ENCODE assay signal across 12 mouse cellular contexts in the genomic region with DNA sequence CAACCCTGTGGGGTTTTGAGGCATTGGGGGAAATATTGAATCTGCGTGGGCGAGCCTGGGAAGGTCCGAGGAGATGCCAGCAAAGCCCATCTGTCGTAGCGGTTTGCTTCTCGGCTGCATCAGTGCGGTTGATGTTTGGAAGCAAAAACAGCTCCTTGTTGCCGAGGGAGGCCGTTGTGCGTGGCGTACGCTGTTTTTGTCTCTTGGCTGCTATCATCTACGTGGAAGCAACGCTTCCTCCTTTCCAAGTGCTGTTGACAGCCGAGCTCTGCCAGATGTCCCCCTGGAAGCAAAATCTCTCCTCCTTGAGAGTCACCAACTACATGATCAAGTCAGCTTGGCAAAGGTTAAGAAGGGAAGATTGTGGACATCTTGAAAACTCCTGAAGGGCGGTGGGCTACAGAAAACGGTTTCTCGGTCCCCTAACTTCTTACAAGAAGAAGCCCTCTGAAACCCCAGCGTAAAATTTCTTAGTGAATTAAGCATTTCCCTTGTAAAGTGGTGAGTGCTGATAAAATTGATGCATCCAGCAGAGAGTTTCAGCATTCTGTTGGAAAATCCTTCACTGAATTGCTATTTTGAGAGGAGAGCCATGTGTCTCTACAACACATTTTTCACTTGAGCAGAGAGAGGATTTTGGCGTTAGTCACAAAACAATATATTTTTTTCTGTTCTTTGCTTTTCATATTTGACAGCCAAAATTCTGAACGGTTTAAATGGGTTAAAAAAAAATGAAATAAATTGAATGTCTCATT. TPM values are rescaled to one million over a fixed set of nuclear protein-coding genes. Genes with fewer than 3 reads are reported as not detected.
DNase-seq lines count a peak whose midpoint lies in the region; ATAC-seq and TF ChIP-seq lines count a peak whose summit lies in the region.
"Had no signal": no experiment of that assay in that cellular context is flagged by ENCODE, and none has a peak within 500 bp of the region (broad histone marks: within the 10 kb centered on the region; RNA-seq: fewer than 3 reads in every experiment).

No protein-coding gene starts in this region.

- no peak for TF ChIP-seq POLR2A in cerebellum, adult 2 months (IDR thresholded peaks at IDR 0.05; ENCODE audit: borderline replicate concordance, insufficient read depth, low read length)

- peak; percentile 7 for DNase-seq in gastrocnemius, adult 18-20 months (ENCODE audit: low spot score)
- no peak for DNase-seq in gastrocnemius, postnatal 25 days
- peak; percentile 83 to 87 for DNase-seq in cerebellum, adult 2 months
- DNase-seq in layer of hippocampus, adult 11-12 months (ENCODE audit: low spot score): peak; percentile 75
- DNase-seq in left cerebral cortex, postnatal 36 days (ENCODE audit: low spot score in 2 of 2): peak; percentile 61 to 75
- no peak for DNase-seq in lung, postnatal 36 days
- DNase-seq in embryo, embryonic 11 days: no peak
- DNase-seq: liver, embryonic 13.5 days had no signal

- intact Hi-C loops in left cerebral cortex, postnatal 36 days (cut with DNase I): no loop called here

- H3K4me1 ChIP-seq in cerebellum, adult 2 months (ENCODE audit: control insufficient read depth, insufficient read depth, low read length): peaks cover 15% of the 10 kb centered on the region
- H3K4me1 ChIP-seq: liver, embryonic 13.5 days; midbrain, embryonic 12.5 days had no signal

- ATAC-seq in monocyte, adult 5-6 weeks (replicated peaks; ENCODE audit: insufficient number of reproducible peaks, low FRiP score, low TSS enrichment, poor library complexity, severe bottlenecking): no peak
- ATAC-seq: intestine, embryonic 16.5 days; Patski had no signal

- TF ChIP-seq CTCF in cerebellum, adult 2 months (IDR thresholded peaks at IDR 0.05; ENCODE audit: borderline replicate concordance, insufficient read depth, low read depth, low read length): no peak

- H3K27me3 ChIP-seq in cerebellum, adult 2 months (ENCODE audit: control insufficient read depth, insufficient read depth, low read length): no peaks in the 10 kb centered on the region
- H3K27me3 ChIP-seq: liver, embryonic 13.5 days; midbrain, embryonic 12.5 days; Patski had no signal

- 11% methylated on average over 21 of the region's 21 CpGs for WGBS in cerebellum, adult 2 months

- H3K4me3 ChIP-seq in cerebellum, adult 2 months (replicated peaks; ENCODE audit: insufficient read depth, low read depth, low read length): peak overlapping the region; percentile 23
- H3K4me3 ChIP-seq: liver, embryonic 13.5 days; midbrain, embryonic 12.5 days had no signal

- peak overlapping the region; percentile 43 for H3K27ac ChIP-seq in cerebellum, adult 2 months (ENCODE audit: insufficient read depth, low read length)
- H3K27ac ChIP-seq: liver, embryonic 13.5 days; midbrain, embryonic 12.5 days had no signal

RNA-seq across cellular contexts. Expression of a gene that starts 46.8 kb away (rescaled TPM):
- not detected for total RNA-seq in gastrocnemius, adult 18-20 months (2021)
- not detected for total RNA-seq in gastrocnemius, postnatal 25 days (2021)
- polyA plus RNA-seq in cerebellum, adult 2 months (2012; rRNA removed): 0.06 and 0.07 TPM in 2 replicates
- total RNA-seq in left cerebral cortex, postnatal 36 days (2021): not detected
- total RNA-seq in monocyte, adult 5-6 weeks (2017): not detected in 3 replicates
- polyA plus RNA-seq: liver, embryonic 13.5 days; Patski had no signal

Comparison
In these comparisons a context has a peak if more than half of its experiments do, and no peak if none do; other contexts are left out.
1. DNase-seq: peak in gastrocnemius, adult 18-20 months (single experiment), cerebellum, adult 2 months (2 of 2), layer of hippocampus, adult 11-12 months (single experiment) and left cerebral cortex, postnatal 36 days (2 of 2); none in gastrocnemius, postnatal 25 days (single experiment), lung, postnatal 36 days (single experiment) and embryo, embryonic 11 days (single experiment).